Mouse (Mus musculus) neutrophil, adult 5-6 weeks (primary cell): ENCODE measurements around the gene Setdb1. TPM values are rescaled to one million over a fixed set of nuclear protein-coding genes. Genes with fewer than 3 reads are reported as not detected.
"Not testable (repeated sequence)": the region's sequence is repeated elsewhere in the genome, so short reads cannot be mapped to it uniquely, and the experiment has no call there.

Experiments
- ATAC-seq: fragments of 151-379, 151-347 bp; 2 replicates; pipeline ENCODE4 v1.8.0; 2017; ENCODE audit warnings: mild to moderate bottlenecking, moderate TSS enrichment; ENCODE audit not compliant: insufficient number of reproducible peaks, poor library complexity, low FRiP score, severe bottlenecking; ENCODE audit errors: extremely low read depth
- total RNA-seq: library from RNA; stranded (forward); fragments of 200-1000 nt; gene quantifications from 2 replicates; pipeline ENCODE4 v1.2.3, GENCODE M21; 2017

Setdb1 gene
- 30.6 and 39.3 TPM in 2 replicates for total RNA-seq

- peak; percentile 85 for ATAC-seq
Measured at GRCm38 (mm10) chr3:95356701-95357449, at the start of gene Setdb1. Gene Setdb1, minus strand, starts transcription at chr3:95357202.

- no peak for ATAC-seq
Measured at GRCm38 (mm10) chr3:95402741-95403140, 45.7 kb upstream of the Setdb1 start, which contains the start of gene 4930558C23Rik. Gene 4930558C23Rik, minus strand, starts transcription at chr3:95402841.

GRCm38 (mm10) chr3:95394385-95394784 lies 37.4 kb upstream of the Setdb1 start:
- no peak for ATAC-seq

- no peak for ATAC-seq
Measured at GRCm38 (mm10) chr3:95385401-95386075, 28.5 kb upstream of the Setdb1 start.

- no peak for ATAC-seq
Measured at GRCm38 (mm10) chr3:95373208-95373607, 16.2 kb upstream of the Setdb1 start.

GRCm38 (mm10) chr3:95370101-95370500 lies 13.1 kb upstream of the Setdb1 start:
- no peak for ATAC-seq

GRCm38 (mm10) chr3:95360276-95360675 lies 3.3 kb upstream of the Setdb1 start:
- ATAC-seq: not testable (repeated sequence)

- no peak for ATAC-seq
Measured at GRCm38 (mm10) chr3:95357746-95358145, 744 bp upstream of the Setdb1 start.

GRCm38 (mm10) chr3:95355911-95356544 lies 974 bp downstream of the Setdb1 start:
- peak; percentile 37 for ATAC-seq

- ATAC-seq: peak; percentile 85
Measured at GRCm38 (mm10) chr3:95349491-95349890, 7.5 kb downstream of the Setdb1 start.

- ATAC-seq: not testable (repeated sequence)
Measured at GRCm38 (mm10) chr3:95348343-95348742, 8.7 kb downstream of the Setdb1 start.

GRCm38 (mm10) chr3:95346454-95346853 lies 10.5 kb downstream of the Setdb1 start:
- no peak for ATAC-seq

- not testable (repeated sequence) for ATAC-seq
Measured at GRCm38 (mm10) chr3:95343356-95344000, 13.5 kb downstream of the Setdb1 start.

- ATAC-seq: no peak
Measured at GRCm38 (mm10) chr3:95338251-95338650, 18.8 kb downstream of the Setdb1 start.

GRCm38 (mm10) chr3:95337345-95337744 lies 19.7 kb downstream of the Setdb1 start:
- no peak for ATAC-seq

GRCm38 (mm10) chr3:95331528-95331927 lies 25.5 kb downstream of the Setdb1 start:
- ATAC-seq: no peak

GRCm38 (mm10) chr3:95328803-95329404 lies 28.1 kb downstream of the Setdb1 start:
- no peak for ATAC-seq

GRCm38 (mm10) chr3:95324454-95325144 lies 32.4 kb downstream of the Setdb1 start:
- no peak for ATAC-seq
